Mouse (Mus musculus) adrenal gland, postnatal 14 days (tissue): ENCODE data around the gene Hkdc1. TPM values are rescaled to one million over a fixed set of nuclear protein-coding genes. Genes with fewer than 3 reads are reported as not detected.

Experiments
- DNase-seq: peaks from one replicate; pipeline ENCODE4 v3.0.0; 2021; ENCODE audit warnings: mixed read lengths
- total RNA-seq: library from RNA; stranded (reverse); gene quantifications from 2 replicates; pipeline ENCODE4 v1.2.3, GENCODE M21; 2021

Gene Hkdc1
- total RNA-seq, 1 experiment from 2014 or later: not detected

GRCm38 (mm10) chr10:62379808-62380207 is 42.5 kb downstream of the Hkdc1 start, which contains the start of gene Hk1:
Gene Hk1, minus strand, starts transcription at chr10:62379908.
- DNase-seq: no peak

DNA sequence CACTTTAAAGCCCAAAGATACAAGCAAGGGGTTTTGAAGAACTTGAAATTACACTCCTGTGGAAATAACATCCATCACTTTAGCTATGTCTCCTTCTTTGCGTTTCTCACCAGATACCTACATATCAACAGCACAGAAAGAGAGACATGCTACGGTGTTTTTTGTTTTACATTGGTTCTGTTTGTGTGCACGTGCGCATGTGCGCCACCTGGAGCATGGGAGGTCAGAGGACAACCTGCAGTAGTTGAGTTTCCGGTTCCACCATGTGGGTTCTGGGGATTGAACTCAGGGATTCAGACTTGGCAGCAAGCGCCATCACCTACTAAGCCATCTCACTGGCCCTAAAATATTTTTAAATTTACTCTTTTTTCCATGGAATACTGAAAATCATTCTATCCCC is 63.5 kb downstream of the Hkdc1 start:
- no peak for DNase-seq

GRCm38 (mm10) chr10:62356105-62356730 is 66.1 kb downstream of the Hkdc1 start:
- peak; percentile 11 for DNase-seq

GRCm38 (mm10) chr10:62345147-62345546 is 77.1 kb downstream of the Hkdc1 start:
- DNase-seq: no peak

GRCm38 (mm10) chr10:62344004-62344752 is 78.1 kb downstream of the Hkdc1 start:
- no peak for DNase-seq

- no peak for DNase-seq
Observed at GRCm38 (mm10) chr10:62342512-62342911, 79.8 kb downstream of the Hkdc1 start.

DNA sequence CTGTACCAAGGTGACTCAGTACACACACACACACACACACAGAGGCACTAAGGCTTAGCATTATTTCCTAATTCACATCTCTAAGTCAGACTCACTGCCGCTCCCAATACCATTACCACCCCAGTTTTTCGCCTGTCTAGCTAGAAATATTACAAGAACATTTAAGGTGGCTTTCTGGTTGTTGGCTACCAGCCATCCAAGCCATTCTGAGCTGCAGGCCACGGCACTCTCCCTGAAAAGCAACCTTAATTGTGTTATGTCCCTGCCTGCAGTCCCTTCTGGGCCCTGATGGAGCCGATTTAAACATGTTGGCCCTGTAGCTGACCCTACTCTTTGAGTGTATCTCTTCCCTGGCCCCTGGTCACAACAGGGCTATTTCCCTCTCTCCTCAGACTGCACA is 80.3 kb downstream of the Hkdc1 start:
- no peak for DNase-seq

- DNase-seq: no peak
Observed at GRCm38 (mm10) chr10:62340991-62341390, 81.3 kb downstream of the Hkdc1 start.

- DNase-seq: peak; percentile 99
Observed at GRCm38 (mm10) chr10:62340095-62340731, 82.1 kb downstream of the Hkdc1 start.

GRCm38 (mm10) chr10:62339211-62340094 is 82.8 kb downstream of the Hkdc1 start:
- peak; percentile 42 for DNase-seq

GRCm38 (mm10) chr10:62338626-62339025 is 83.7 kb downstream of the Hkdc1 start:
- no peak for DNase-seq

DNA sequence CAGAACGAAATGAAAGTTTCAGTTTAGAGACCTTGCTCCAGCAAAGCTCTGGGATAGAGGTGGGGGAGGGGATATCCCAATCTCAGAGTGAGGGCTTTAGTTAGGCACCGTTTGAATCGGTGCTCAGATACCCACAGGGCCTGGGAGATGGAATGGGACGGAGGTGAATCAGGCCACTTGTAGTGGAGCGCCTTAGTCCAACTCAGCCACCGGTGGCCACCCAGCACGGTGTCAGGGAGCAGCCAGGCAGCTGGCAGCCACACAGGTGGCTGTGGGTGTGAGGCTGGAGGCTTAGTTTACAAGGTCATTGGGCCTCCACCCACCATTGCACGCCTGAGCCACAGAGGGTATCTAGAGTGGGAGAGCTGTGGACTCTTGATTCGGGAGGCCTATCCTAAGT is 84.1 kb downstream of the Hkdc1 start:
- DNase-seq: no peak

GRCm38 (mm10) chr10:62336601-62337578 is 85.4 kb downstream of the Hkdc1 start:
- peak; percentile 42 for DNase-seq

DNA sequence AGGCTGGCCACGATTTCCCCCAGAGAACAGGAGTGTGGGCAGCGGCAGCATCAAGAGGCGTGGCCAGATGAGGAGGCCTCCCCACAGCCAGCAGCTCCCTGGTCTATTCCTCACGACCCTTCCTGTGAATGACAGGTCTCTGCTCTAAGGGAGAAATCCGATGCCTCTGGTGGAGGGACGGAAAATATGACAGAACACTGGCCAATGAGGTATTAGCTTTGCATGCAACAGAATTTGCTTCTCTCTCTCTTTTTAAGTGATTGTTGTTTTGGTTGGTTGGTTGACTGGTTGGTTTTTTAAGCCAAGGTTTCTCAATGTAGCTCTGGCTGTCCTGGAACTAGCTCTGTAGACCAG is 86.9 kb downstream of the Hkdc1 start:
- no peak for DNase-seq

GRCm38 (mm10) chr10:62334686-62335422 is 87.4 kb downstream of the Hkdc1 start:
- no peak for DNase-seq

DNA sequence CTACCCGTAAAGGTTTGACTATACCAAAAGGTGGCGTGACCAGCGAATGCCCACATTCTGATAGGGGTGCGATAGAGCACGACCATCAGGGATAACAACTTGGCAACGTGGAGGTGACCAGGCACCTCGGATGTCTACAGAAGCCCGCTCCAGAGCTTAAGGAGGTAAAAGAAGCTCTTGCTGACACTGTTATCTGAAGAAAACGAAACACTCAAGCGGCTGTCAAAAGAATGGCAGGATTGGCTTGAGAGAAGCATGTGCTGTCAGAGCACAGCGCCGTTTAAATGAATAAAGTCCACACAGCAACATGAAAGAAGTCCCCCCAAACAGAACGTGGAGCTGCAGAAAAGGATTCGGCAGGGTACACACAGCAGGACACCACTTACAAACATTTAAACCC is 89.0 kb downstream of the Hkdc1 start:
- DNase-seq: no peak
